Mouse (Mus musculus): ENCODE data around the gene Lhfpl3.

Gene Lhfpl3

DNA sequence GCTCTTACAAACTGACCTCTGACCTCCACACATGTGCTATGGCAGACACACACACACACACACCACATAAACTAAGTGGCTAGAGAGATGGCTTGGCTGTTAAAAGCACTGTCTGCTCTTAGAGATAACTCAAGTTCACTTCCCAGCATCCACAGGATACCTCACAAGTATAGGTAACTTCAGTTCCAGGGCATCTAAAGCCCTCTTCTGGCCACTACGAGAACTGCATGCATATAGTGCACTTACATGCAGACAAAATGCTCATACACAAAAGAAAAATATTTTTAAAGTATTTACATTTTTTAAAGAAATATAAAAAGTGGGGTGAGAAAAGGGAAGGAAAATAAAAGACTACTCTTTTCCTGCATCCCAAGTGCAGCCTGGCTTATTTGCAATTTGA is 408.6 kb downstream of the Lhfpl3 start:
- no peak for DNase-seq

DNA sequence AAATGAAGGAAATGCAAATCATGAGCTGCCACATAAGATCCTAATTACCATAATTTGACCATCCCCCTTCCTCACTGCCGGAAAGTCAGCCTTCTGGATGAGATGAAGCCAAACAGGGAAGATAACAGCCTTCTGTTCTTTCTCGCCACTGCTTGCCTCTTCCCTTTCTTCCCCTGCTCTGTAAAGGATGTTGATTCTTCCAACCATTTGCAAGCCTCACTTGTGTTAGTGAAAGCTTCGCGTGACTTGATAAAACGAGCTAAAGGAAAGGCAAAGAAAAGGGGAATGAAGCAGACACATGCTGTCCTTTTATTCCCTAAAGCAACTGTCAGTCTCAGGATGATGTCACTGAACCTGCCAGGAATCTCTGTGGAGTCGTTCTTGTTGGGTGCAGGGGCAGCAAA is 420.1 kb downstream of the Lhfpl3 start:
- DNase-seq = no peak

DNA sequence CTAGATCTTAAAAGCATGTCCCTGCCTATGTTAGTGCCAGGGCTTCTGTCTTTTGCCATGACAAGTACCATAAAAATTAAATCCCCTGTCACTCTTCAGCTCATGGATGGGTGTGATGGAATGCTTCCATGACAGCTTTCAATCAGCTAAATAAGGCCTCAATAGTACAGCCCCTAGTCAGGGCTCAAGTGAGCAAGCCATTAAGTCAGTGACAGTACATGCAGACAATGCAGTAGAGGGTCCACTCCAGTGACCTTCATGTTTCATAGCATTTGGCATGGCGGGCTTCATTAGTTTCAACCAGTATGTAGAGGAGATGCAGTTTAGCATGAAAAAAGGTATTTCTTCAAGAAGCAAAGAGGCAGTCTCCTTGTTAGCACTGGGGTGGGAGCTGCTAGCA is 420.8 kb downstream of the Lhfpl3 start:
- DNase-seq = no peak

DNA sequence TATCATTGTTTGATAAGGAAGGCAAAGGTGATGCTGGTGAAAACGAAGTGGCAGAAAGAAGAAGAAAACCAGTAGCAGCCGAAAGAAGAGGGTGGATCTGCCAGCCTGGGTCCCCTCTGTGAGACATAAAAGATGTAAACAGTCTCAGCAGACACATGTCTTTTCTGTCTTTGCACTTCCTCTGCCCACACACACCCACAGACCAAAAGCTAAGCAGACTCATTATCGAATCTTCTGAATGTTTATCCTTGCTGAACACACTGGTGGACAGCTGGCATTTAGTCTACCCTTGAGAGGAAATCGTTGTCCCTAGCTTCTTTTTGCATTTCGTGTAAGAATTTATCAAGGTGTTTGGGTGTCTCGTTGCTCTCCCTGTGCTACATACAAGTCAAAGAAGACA is 443.8 kb downstream of the Lhfpl3 start:
- no peak for DNase-seq

DNA sequence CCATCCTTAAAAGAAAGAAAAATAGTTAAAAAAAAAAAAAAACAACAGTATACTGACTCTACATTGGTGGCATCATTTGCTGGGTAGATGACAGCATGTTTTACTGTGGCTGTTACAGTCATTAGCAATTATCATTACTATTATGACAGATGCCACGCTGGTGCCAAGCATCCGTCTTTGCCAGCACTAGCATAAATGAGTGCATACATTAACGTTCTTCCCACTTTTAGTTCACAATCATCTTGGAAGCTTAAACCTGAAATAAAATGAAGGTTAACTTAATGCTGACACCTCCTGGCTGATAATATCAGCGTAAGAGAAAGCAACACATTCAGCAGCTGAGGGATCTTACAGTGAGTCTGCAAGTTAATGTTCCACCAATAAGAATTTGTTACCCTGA is 451.0 kb downstream of the Lhfpl3 start:
- DNase-seq = no peak

DNA sequence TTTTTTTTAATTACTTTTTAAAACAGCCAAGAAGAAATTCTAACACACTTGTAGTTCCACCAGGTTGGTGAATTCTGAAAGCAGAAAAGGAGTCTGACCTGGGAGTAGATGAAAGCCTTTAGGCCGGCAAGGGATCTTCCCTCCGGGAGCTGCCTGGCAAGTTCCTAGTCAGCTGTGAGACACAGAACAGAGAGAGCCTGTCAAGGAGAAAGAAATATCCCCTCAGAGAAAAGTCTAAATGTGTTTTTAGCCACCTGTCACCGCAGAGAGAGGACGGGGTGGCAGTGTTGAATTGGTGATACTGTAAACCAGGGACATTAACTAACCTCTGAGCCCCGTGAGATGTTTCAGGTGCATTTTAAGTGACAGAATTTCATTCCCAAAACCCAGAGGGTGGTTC is 467.2 kb downstream of the Lhfpl3 start:
- no peak for DNase-seq

DNA sequence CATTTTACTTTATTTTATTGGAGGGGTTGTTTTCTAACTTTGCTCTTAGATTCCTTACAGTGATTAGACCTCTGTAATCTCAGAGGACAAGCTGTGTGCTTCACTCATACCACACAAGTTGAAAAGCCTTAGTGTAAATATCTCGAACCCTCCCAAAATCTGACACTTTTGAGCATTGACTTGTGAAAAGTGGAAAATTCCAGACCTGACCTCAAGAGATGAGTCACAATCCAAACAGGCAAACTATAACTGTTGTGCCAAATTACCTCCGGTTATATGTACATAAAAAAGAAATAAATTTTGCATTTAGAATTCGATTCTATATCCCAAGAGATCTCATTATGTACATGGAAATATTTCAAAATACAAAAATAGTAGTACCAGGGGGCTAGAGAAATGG is 468.8 kb downstream of the Lhfpl3 start:
- no peak for DNase-seq

DNA sequence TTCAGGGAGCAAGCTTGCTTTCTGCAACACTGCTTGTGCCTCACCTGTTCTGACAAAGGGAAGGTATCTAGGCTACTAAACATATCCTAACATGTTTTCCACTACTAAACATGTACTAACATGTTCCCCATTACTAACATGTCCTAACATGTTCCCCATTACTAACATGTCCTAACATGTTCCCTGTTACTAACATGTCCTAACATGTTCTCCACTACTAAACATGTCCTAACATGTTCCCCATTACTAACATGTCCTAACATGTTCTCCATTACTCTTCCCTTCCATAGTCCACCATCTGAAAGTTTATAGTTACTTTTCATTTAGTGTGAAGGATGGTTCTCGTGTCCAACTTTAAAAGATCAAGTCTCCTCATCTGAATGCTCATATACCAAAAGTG is 473.8 kb downstream of the Lhfpl3 start:
- no peak for DNase-seq

DNA sequence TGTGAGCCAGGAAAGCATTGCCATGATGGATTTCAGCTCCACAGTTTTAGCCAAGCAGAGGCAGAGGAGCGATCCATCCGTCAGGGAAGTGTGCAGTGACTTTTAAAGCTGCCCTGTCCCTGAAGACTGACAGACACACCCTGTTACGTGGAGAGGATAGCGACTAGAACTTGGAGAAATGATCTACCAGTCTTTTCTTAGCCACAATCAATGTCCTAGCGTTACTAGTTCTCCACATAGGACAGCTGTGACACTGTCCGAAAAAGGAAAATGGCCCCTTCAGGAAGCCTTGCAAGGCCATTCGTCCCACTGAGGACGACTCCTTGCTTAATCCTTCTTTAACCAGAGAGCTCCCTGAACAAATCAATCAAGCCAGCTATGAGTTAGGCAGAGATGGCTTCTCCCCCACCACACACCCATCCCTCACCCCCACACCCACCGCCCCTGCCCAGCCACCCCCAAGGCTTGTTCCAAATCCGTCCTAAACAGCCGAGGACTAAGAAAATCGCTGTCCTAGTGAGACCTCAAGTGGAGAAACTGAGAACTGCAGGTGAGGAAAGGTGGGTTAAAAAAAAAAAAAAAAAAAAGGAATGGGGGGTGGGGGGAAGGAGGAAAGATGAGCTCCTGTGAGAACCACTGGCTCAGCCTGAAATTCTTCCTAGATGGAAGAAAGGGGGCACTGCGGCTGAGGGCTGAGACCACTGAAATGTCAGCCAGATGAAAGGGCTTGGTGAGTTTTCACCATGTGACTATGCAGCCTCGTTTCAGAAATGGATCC is 479.1 kb downstream of the Lhfpl3 start:
- DNase-seq = peak; percentile 12

DNA sequence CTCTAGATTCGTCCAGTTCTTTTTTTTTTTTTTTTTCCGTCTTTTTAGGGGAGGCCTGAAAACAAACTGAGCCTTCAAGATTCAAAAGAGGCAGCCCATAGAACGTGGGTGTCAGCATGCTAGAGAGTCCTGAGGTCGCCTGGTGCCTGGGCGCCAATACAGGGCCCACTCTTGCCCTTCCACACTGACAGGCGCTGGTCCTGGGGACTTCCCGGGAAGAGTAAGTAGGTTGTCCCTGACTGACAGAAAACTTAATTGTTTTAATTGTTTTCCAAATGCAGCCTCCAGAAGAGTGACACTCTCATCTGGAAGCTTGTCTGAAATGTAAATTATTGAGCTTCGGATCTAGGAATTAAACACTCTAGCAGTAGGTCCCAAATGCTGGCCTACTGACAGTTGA is 479.8 kb downstream of the Lhfpl3 start:
- DNase-seq = no peak

DNA sequence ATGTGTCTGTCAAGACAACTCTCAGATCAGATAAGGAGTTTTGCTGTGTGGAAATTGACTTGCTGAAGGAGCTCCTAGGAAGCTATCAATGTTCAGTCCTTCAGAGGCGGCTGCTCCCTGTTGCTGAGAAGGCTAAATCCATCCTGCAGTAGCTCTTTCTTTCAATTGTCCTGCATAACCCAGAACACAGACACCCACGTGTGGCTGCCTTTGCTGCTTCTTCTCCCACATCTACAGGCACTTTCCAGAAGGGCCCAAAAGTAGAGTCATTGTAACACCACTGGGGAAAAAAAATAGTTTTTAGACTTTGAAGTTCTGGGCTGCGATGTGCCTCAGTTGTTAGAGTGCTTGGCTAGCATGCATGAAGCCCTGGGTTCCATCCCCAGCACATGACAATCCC is 480.9 kb downstream of the Lhfpl3 start:
- no peak for DNase-seq

DNA sequence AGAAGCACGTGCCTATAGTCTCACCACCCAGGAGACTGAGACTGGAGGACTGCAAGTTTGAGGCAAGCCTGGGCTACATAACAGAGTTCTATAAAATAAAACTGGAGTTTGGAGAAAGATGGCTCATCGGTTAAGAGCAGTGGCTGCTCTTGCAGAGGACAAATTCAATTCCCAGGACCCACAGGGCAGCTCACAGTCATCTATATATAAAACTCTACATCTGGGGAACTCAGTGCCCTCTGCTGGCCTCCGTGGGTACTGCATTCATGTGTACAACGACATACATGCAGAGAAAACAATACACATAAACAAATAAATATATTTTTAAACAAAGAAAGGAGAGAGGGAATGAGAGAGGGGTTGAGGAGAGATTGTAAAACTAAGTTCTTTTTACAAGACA is 501.1 kb downstream of the Lhfpl3 start:
- DNase-seq = peak; percentile 43

DNA sequence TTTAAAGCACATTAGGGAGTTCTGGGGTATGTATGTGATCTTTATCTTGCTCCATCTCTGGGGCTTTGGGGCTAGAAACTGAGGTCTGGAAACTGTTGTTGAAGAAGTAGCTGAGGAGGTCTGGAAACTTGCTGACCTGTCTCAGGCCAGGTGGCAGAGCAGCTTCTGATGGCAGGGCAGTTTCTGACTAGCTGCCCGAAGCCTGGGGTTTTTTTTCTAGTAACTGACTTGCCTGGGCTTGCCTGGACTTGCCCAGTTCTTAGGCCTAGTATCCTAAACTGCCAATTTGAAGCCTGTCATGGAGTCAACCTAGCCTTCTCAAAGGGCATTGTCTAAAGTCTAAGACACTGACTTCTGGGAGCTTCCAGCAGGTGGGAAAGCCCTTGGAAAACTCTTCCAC is 501.9 kb downstream of the Lhfpl3 start:
- DNase-seq = no peak

DNA sequence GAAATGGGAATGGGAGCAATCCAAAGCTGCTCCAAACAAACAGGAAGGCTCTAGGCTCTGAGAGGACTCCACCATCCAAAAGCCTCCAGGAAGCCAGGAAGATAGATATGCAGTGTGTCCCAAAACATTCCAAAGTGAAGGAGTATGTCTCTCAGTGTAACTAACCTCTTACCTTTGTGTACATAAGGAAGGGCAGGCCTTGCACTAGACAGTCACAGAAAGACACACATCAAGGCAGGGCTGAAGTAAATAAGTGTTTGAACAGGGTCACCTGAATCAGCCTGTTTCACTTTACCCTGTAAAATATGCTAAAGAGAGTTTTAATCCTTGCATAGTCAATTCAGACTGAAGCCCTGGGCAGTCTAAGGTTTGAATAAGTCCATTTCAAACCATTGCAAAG is 502.4 kb downstream of the Lhfpl3 start:
- DNase-seq = no peak

DNA sequence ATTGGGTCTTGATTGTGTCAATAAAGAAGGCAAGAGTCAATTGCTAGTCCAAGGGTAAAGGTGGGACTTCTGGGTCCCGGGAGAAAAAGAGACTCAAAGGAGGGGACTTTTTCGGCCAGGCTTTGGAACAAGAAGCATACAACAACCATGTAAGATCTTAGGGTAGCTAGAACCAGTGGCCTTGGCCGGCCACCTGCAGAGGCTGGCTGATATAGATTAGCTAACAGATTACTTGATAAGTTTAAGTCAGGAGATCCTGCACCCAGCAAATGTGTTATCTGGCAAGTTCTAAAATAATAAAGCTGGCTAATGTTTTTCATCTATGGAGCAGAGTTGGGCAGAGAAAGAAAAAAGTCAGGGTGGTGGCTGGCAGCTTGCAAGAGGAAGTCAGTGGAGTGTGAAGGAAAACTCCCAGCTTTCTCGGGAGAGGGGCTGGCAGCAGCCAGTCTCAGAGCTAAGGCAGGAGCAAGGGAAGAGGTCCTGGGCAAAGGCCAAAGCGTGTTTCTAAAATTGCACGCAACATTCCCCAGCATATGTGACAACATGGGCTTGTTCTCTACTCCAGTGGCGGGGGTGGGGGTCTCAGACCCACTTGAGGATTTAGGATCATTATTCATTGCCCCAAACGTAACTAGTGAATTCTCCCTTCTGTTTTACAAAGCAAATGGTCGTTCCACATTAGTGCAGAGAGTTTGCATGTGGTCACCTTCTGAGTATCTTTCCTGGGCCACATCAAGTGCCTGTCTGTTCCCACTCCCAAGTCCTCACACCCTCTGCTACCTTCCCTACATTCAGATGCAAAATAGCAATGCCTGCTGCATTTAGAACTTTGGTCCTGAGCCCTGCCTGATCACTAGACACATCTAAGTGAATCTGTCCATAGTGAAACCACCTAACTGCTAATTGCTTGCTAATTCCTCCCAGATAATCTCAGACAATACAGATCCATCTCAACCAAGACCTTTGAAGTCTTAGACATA is 504.3 kb downstream of the Lhfpl3 start:
- no peak for DNase-seq

DNA sequence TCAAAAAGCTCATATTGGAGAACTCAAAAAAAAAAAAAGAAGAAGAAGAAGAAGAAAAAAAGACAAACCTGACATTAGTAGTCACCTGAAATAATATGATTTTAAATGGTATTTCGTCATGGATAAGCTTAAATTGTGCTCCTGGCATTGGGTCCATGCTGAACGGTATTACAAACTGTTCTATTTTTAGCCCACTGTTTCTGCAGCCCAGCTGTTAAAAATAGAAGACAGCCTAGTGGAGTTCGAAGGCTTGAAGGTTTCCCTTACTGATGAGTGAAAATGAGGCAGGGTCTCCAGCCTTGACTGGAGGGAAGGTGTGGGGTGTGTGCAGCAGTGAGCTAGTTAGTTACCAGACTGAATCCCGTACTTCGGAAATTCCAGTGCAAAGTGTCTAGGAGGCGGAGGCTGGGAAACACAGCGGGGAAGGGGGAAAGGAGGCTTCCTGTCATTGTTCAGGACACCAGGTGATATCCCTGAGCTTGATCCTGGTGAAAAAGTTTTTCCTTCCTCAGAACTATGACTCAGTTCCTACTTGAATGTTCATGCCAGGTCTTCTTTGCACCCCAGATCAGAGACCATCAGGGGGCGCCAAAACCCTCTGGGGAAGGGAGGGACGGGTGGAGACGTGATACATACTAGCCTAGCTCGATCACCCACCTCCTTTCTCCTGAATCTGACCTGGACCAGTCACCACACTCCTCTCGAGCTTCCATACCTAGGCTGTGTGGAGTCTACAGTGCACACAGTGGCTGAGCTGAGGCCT is 505.8 kb downstream of the Lhfpl3 start:
- peak; percentile 64 for DNase-seq

DNA sequence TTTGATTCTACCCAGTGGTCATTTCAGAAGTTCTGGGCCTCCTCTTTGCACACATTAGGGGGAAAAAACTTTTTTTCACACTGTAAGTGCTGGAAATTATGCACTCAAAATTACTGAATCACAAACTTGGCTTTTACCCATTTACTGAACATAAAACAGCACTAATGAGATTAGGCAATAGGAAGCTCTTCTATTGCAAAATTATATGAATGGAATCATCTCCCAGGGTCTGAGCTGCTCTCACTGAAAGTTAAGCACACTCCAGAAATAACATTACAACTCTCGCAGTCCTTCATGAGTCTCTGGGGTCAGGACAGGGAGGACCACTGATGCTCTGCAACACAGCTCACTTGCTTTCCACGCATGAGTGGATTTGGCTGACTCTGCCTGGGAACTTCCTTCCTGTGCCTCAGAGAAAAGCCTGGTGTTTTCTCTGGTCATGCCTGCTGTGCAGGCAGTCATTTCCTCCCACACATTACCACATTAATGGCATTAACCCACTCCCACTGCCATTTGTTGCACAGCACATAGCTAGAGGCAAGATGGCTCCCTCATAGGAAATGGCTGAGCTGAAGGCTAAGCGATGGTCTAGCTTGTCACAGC is 510.1 kb downstream of the Lhfpl3 start:
- no peak for DNase-seq

DNA sequence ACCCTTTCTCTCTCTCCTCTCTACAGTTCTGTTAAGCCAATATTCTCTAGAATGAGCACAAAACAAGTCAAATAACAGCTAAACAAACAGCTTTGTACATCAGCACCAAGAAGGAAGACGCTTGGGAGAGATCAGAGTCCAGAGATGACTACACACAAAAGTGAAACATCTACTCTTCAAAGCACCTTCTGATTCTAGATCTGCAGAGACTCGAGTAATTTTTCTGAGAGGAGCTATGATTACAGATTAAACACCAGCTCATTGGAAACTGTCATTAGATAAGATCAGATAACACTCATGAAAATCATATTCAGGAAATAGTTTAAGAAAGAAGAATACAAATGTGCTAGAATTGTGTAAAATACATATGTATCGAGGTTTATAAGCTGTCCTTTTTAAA is 527.5 kb downstream of the Lhfpl3 start:
- DNase-seq = no peak

DNA sequence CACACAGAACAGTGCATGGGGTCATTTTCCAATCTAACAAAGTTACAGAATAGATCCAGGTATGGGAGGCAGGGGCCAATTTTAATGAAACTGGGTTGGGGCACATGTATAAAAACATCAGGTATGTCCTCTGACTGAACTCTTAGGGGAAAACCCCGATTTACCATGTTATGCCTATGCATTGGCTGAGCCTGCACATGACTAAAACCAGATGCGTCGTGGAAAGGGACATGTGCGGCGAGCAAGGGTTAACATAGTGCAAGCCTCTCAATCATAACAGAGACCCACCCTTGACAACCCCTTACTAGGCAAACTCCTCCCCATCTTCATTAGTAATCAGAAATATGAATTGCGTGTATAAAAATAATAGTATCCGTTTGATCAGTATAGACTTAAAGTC is 533.5 kb downstream of the Lhfpl3 start:
- DNase-seq = no peak

DNA sequence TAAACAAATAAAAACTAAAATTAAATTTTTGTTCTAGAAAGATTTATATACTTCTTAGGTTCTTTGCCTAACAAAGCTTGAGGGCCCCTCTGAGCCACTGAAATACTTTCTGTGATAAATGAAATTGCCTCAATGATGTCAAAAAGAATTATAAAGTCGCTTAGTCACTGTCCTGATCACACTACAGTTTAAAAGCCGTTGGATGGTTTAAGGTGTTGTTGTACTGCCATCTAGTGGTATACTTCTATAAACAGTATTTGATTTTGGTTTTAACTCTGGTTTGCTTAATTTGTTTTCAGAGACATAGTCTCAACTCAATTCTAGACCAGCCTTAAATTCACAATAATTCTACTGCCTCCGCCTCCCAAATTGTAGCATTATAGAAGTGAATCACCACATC is 539.0 kb downstream of the Lhfpl3 start:
- DNase-seq = no peak

DNA sequence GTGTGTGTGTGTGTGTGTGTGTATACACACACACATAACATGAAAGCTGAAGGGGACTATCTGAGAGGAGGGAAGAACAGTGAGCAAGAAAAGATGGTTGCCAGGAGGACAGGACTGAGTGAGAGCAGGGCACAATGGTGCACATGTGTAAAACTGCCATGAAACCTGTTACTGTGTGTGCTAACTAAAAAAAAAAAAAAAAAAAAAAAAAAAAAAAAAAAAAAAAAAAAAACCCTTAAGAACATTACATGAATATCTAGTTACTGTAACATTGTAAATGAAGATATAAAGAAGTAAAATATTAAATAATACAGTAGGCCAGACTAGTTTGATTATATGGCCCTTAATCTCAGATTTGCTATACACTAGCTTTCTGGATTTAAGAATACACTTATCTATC is 543.3 kb downstream of the Lhfpl3 start:
- no peak for DNase-seq
